Mouse (Mus musculus) lung, postnatal 0 days (tissue): ENCODE results near the gene Cryab. TPM values are rescaled to one million over a fixed set of nuclear protein-coding genes. Genes with fewer than 3 reads are reported as not detected.

Experiments
- ATAC-seq: fragments of 200-750 bp; cut with Nextera tagmentation; 2 replicates; pipeline ENCODE4 v1.8.0; 2017; ENCODE audit warnings: moderate library complexity
- DNase-seq: peaks from one replicate; pipeline ENCODE4 v3.0.0-alpha.2; 2016; ENCODE audit warnings: low spot score
- H3K27ac ChIP-seq: fragments of 300-500 bp; sonication (generic); 2 replicates; pipeline ENCODE4 v1.5.1; 2014; ENCODE audit warnings: antibody characterized with exemption, mild to moderate bottlenecking, low read length, mixed read lengths
- H3K27me3 ChIP-seq: fragments of 300-500 bp; sonication (generic); replicated peaks from 2 replicates; pipeline ENCODE4 v1.6.1; 2014; ENCODE audit warnings: low read length, mixed read lengths; ENCODE audit not compliant: insufficient read depth
- H3K36me3 ChIP-seq: fragments of 300-500 bp; sonication (generic); 2 replicates; pipeline ENCODE4 v1.6.1; 2014; ENCODE audit warnings: low read length, mixed read lengths; ENCODE audit not compliant: insufficient read depth
- H3K4me1 ChIP-seq: fragments of 300-500 bp; sonication (generic); 2 replicates; pipeline ENCODE4 v1.6.1; 2014; ENCODE audit warnings: antibody characterized with exemption, low read depth, low read length, mixed read lengths; ENCODE audit not compliant: insufficient read depth
- H3K4me2 ChIP-seq: fragments of 300-500 bp; sonication (generic); replicated peaks from 2 replicates; pipeline ENCODE4 v1.6.1; 2014; ENCODE audit warnings: low read depth, mild to moderate bottlenecking, low read length, moderate library complexity, mixed read lengths
- H3K4me3 ChIP-seq: fragments of 300-500 bp; sonication (generic); 2 replicates; pipeline ENCODE4 v1.5.1; 2014; ENCODE audit warnings: low read depth, low read length
- H3K9ac ChIP-seq: fragments of 300-500 bp; sonication (generic); replicated peaks from 2 replicates; pipeline ENCODE4 v1.6.1; 2014; ENCODE audit warnings: low read depth, mild to moderate bottlenecking
- H3K9me3 ChIP-seq: fragments of 300-500 bp; sonication (generic); 2 replicates; pipeline ENCODE4 v1.6.1; 2016; ENCODE audit warnings: low read length, mixed read lengths
- CTCF ChIP-seq: IDR thresholded peaks from 2 replicates; pipeline ENCODE4 v1.5.1; 2016; ENCODE audit warnings: antibody characterized with exemption, mild to moderate bottlenecking
- EP300 ChIP-seq: IDR thresholded peaks from 2 replicates; pipeline ENCODE4 v1.6.1; 2016; ENCODE audit warnings: antibody characterized with exemption, mild to moderate bottlenecking, control low read depth
- WGBS: fragments of 180-500 bp; shearing (Covaris S2); extraction: QIAGEN DNeasy Blood & Tissue Kit; methylation state at CpG from one replicate; pipeline ENCODE4 v1.1.7; 2014; 5-methylcytosine and 5-hydroxymethylcytosine counted together
- polyA plus RNA-seq: library from polyadenylated mRNA; unstranded; fragments of >200 nt; fragmentation: Nextera tagmentation; extraction: Ambion mirVana; gene quantifications from 2 replicates; pipeline ENCODE4 v1.2.1, GENCODE M21; 2015

The Cryab gene
- polyA plus RNA-seq, 1 experiment from 2014 or later = 442 TPM

- no peaks in the 10 kb centered on the region for H3K4me1 ChIP-seq
- DNase-seq = no peak
- no peak overlapping the region for H3K4me3 ChIP-seq
- H3K9ac ChIP-seq = no peak overlapping the region
- TF ChIP-seq CTCF (no peak), EP300 (no peak)
- 84% methylated on average over 14 of the region's 14 CpGs for WGBS
- H3K36me3 ChIP-seq = no peaks in the 10 kb centered on the region
- no peaks in the 10 kb centered on the region for H3K27me3 ChIP-seq
- ATAC-seq = no peak
- H3K4me2 ChIP-seq = no peak overlapping the region
- H3K27ac ChIP-seq = no peak overlapping the region
- no peaks in the 10 kb centered on the region for H3K9me3 ChIP-seq
These were observed 10.0 kb upstream of the Cryab start for GRCm38 (mm10) chr9:50740867-50741784.

DNA sequence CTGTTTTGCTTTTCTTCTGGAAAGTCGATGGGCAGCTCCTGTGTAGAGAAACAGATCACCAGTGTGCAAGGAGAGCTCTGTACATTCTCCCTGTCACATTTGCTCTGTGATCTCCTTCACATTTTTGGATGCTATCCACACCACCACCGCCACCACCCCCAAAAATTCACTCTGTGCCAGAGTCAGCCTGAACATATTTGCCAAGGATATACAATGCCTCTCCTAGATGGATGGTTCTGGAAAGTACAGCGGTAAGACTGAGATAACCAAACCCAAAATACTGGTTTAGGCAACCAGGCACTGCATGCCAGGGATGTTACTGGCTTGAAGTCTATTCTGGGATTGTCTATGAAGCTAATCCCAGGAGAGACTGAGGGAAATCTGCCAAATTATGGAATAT is 8.9 kb upstream of the Cryab start:
- H3K4me2 ChIP-seq = no peak overlapping the region
- no peaks in the 10 kb centered on the region for H3K4me1 ChIP-seq
- H3K27me3 ChIP-seq = no peaks in the 10 kb centered on the region
- WGBS = 77% methylated on average over 3 of the region's 3 CpGs
- no peaks in the 10 kb centered on the region for H3K36me3 ChIP-seq
- H3K27ac ChIP-seq = peak overlapping the region; percentile 1; the same call in 1 of the 2 replicates
- H3K9me3 ChIP-seq = no peaks in the 10 kb centered on the region
- no peak overlapping the region for H3K9ac ChIP-seq
- no peak for TF ChIP-seq EP300
- TF ChIP-seq CTCF = no peak
- DNase-seq (no peak), ATAC-seq (no peak)
- no peak overlapping the region for H3K4me3 ChIP-seq

- H3K36me3 ChIP-seq = no peaks in the 10 kb centered on the region
- H3K4me1 ChIP-seq = no peaks in the 10 kb centered on the region
- H3K27me3 ChIP-seq = no peaks in the 10 kb centered on the region
- ATAC-seq (no peak), DNase-seq (no peak)
- WGBS = 46% methylated on average over 2 of the region's 2 CpGs
- TF ChIP-seq CTCF = no peak
- no peak for TF ChIP-seq EP300
- H3K27ac ChIP-seq = 0 out of 2 replicates have a peak overlapping the region, but pooled peaks have one; percentile 1
- H3K9me3 ChIP-seq = no peaks in the 10 kb centered on the region
- H3K4me2 ChIP-seq = no peak overlapping the region
- no peak overlapping the region for H3K4me3 ChIP-seq
- H3K9ac ChIP-seq = no peak overlapping the region
These were observed 8.4 kb upstream of the Cryab start for GRCm38 (mm10) chr9:50742744-50743143.

GRCm38 (mm10) chr9:50745806-50746205 is 5.3 kb upstream of the Cryab start:
- H3K27me3 ChIP-seq = no peaks in the 10 kb centered on the region
- H3K4me3 ChIP-seq = peak overlapping the region; percentile 49
- H3K9me3 ChIP-seq = no peaks in the 10 kb centered on the region
- peak overlapping the region; percentile 96 for H3K27ac ChIP-seq
- ATAC-seq (peak; percentile 88), DNase-seq (peak; percentile 86)
- H3K9ac ChIP-seq = peak overlapping the region; percentile 63
- TF ChIP-seq CTCF (no peak), EP300 (peak; percentile 68)
- H3K4me2 ChIP-seq = peak overlapping the region; percentile 74
- WGBS = 20% methylated on average over 7 of the region's 7 CpGs
- 0 out of 2 replicates have a peak, but pooled peaks cover 2% of the 10 kb centered on the region for H3K4me1 ChIP-seq
- H3K36me3 ChIP-seq = no peaks in the 10 kb centered on the region

- H3K9me3 ChIP-seq = no peaks in the 10 kb centered on the region
- ATAC-seq (peak; percentile 80), DNase-seq (peak; percentile 87)
- peak; percentile 59 for TF ChIP-seq CTCF
- no peak; the same call in 1 of the 2 replicates for TF ChIP-seq EP300
- H3K27me3 ChIP-seq = no peaks in the 10 kb centered on the region
- H3K4me1 ChIP-seq = peaks cover 6% of the 10 kb centered on the region; the same call in 1 of the 2 replicates
- H3K36me3 ChIP-seq = no peaks in the 10 kb centered on the region
- 3% methylated on average over 19 of the region's 19 CpGs for WGBS
- peak within 1 kb of the TSS; percentile 49 for H3K4me3 ChIP-seq
- H3K27ac ChIP-seq = peak within 1 kb of the TSS; percentile 96
- peak within 1 kb of the TSS; percentile 63 for H3K9ac ChIP-seq
- peak within 1 kb of the TSS; percentile 74 for H3K4me2 ChIP-seq
These were observed 4.9 kb upstream of the Cryab start, which contains the start of gene 2310030G06Rik for GRCm38 (mm10) chr9:50746214-50746677. Gene 2310030G06Rik (minus strand): TSS chr9:50746536.

- no peak for DNase-seq
- Histone ChIP-seq H3K36me3 (no peaks in the 10 kb centered on the region), H3K4me1 (peaks cover 10% of the 10 kb centered on the region; the same call in 1 of the 2 replicates), H3K4me2 (peak overlapping the region; percentile 53; the same call in 1 of the 2 replicates), H3K9me3 (no peaks in the 10 kb centered on the region), H3K4me3 (no peak overlapping the region), H3K27me3 (no peaks in the 10 kb centered on the region), H3K27ac (no peak overlapping the region), H3K9ac (peak overlapping the region; percentile 48; the same call in 1 of the 2 replicates)
- TF ChIP-seq CTCF = no peak
- TF ChIP-seq EP300 = no peak
- ATAC-seq = no peak
- 68% methylated on average over 6 of the region's 6 CpGs for WGBS
These were observed 419 bp upstream of the Cryab start for GRCm38 (mm10) chr9:50750706-50751105.
